Mouse (Mus musculus): ENCODE data around the gene Cdc42bpg.
"Not testable (repeated sequence)": the region's sequence is repeated elsewhere in the genome, so short reads cannot be mapped to it uniquely, and the experiment has no call there.

Cdc42bpg gene

DNA sequence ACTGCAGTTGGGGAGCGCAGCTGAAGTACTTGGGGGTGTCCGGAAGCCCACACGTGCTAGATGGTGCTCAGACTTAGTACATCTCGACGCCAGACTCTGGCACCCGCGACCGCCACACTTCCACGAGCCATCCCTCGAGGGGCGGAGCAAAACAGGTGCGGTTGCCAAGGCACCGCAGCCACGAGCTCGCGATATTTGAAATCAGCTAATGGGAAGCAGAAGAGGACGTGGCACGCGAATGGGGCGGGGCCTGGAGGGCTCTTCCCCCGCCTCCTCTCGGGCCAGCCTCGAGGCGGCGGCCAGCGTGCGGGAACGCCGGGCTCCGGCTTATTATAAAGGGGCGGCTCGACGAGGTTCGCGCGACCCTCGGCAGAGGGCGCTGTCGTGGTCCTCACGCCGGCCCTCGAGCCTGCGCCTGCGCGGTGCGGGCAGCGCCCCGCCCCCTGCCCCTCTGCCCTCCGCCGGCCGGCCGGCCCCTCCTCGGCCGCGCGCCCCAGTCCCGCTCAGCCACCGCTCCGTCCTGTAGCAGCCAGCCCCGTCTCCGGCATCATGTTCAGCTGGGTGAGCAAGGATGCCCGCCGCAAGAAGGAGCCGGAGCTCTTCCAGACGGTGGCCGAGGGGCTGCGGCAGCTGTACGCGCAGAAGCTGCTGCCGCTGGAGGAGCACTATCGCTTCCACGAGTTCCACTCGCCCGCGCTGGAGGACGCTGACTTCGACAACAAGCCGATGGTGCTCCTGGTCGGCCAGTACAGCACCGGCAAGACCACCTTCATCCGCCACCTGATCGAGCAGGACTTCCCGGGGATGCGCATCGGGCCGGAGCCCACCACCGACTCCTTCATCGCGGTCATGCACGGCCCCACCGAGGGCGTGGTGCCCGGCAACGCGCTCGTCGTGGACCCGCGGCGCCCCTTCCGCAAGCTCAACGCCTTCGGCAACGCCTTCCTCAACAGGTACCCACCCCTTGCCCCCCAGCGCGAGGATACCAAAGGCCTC, 29.5 kb upstream of the Cdc42bpg start, which contains the start of gene Ehd1:
Gene Ehd1, plus strand, starts transcription at position 300 of the 996 bp plus-strand sequence.
- DNase-seq (ENCODE audit: low read depth in 1 of 2, low spot score in 2 of 2) = peak; percentile 96 to 97

DNA sequence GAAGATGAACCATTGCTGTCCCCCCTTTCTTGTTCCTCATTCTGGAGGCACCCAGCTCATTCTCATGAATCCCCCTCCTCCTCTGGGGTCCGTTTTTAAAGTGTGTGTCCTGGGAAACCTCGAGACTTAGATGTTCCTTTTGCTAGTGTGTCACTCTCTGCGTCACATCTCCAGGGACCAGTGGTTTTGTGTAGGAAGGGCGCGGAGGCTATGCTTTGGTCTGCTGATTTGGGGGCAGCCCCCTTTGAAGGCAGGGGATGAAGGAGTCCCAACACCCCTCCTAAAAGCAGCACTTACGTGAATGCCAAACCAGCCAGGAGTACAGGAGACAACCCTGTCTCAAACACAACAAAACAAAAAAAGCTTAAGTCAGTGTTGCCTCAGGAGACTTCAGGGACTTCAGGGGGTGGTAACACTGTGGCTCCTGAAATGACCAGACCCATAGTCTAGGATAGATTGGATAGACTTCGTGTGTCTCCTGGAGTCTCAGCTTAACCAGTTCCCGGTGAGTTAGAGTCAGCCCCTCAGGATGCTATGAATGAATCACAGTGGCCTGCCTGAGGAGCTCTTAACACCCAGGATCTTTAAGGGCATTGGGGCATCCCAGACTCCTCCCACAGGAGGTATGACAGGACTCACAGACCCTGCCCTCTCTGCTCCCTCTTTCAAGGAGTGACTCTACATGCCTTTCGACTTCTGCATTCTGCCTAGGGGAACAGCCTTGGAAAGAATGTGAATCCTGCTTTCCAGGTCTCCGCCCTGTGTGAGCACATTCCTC, 28.4 kb upstream of the Cdc42bpg start:
- DNase-seq (ENCODE audit: low read depth in 1 of 2, low spot score in 2 of 2) = peak; percentile 64 to 75

DNA sequence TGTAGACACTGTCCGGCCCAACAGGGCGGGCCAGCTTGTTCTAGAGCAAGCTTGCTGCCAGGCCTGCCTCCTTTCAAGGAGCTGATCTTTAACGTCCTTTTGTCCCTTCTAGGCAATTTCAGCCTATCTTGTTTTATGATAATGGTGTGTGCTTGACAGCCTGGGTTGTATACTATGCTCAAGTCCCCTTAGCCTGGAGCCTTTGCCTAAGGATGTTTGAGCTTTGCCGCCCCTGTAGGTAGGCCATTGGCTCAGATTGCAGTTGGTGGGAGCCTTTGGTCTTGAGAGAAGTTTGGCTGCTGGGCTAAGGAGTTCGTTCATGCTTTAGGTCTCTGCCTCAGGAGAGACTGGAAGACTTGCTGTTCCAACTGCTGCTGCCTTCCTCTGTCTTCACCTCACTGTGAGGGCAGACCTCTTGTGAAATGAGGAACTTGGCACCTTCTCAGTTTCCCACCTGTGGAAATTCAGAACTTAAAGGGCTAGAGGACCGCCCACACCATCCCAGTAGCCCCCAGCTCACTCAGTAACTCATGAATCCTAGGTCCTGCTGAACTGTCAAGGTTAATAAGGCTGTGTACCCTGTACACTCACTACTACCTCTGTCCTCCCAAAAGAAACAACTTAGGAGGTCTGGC, 27.7 kb upstream of the Cdc42bpg start:
- no peak for DNase-seq (ENCODE audit: low read depth in 1 of 2, low spot score in 2 of 2)

DNA sequence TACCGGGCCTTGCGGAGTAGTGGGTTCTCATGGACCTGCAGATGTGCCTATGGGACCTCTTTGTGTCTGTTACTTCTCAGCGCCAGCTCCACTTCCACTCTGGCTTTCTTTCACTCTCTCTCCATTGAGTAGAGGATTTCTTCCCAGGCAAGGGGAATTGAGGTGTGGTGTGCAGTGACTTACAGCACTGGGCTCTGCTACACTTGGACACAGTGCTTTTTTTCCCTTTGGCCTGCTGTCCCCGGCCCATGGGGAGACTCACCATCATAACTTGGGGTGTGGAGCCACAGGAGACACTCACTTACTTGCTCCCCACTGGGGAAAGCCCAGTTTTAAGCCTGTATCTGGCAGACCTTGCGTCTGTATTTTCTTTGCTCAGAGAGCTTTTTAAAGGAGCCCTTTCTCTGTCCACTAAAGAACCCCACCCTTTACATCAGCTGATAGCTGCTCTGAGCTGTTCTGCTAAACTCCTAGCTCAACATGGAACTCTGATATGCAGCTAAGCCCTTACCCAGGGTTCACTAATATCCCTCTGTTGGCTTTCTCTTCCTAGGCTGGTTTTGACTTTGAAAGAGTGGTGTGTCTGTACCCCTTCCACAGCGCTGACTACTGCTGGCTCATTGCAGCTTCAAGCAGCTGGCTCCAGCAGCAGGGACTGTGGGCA, 26.6 kb upstream of the Cdc42bpg start:
- no peak for DNase-seq (ENCODE audit: low read depth in 1 of 2, low spot score in 2 of 2)

DNA sequence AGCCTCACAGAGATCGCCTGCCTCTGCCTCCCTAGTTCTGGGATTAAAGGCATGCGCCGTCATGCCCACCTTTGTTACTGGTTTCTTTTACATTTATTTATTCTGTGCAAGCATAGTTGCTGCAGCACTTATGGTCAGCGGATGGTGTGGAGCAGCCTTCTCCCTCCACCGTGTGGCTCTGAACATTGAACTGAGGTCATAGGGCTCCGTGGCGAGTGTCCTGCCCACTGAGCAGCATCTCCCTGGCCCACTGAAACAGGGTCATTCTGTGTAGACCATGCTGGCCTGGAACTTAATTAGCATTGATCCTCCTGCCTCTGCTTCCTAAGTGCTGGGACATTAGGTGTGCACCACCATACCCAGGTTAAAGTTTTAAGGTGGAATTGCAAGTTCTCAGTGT, 25.7 kb upstream of the Cdc42bpg start:
- no peak for DNase-seq (ENCODE audit: low read depth in 1 of 2, low spot score in 2 of 2)

DNA sequence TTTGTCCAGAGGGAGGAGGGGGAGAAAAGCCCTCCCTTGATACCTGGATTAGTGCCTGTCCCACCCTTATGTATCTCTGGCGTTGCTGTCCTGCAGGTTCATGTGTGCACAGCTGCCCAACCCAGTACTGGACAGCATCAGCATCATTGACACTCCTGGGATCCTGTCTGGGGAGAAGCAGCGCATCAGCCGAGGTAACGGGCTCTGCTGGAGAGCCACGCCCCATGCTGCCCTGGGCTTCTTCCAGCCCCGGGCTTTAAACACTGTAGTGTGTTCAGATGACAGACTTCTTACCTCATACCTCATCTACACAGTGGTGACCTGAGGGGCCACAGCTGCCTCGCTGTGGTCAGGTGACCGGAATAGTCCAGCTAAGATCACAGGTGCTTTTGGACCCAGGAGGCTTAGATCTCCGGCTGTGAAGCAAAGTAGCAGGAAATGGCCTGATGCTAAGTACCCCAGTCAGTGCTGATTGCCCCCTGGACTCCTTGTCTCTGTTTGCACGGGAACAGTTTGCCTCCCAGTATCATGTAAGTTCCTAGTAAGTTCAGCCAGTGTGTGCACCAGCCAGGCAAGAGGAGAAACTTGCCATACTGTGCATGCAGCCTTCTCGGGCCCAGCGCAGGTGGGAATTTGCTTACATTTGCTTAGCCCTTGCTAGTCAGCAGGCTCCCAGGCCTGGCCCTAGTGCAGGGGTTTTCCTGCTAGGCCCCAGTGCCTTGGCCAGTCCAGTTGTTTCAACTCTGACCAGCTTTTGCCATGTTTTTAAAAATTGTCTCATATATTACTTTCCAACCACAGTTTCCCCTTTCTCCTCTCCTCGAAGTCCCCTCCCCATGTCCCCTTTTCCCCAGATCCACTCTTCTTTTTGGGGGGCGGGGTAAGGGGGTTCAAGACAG, 24.9 kb upstream of the Cdc42bpg start:
- no peak for DNase-seq (ENCODE audit: low read depth in 1 of 2, low spot score in 2 of 2)

DNA sequence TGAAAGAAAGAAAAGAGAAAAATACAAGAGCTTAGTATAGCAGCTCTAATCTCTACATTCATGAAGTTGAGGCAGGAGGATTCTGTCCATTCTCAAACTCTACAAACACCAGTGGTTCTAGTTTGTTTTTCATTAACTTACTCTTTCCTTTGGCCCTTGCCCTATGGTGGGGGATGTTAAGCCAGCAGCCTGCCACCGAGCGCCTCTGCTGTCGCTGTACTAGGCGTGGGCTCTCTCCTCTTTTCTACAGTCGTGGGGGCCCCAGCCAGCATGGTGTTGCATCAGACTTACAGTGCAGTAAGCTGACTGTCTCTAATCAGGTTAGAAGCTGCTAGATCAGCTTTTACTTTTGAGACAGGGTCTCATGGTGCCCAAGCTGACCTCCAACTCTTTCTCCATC, 23.3 kb upstream of the Cdc42bpg start:
- DNase-seq (ENCODE audit: low read depth in 1 of 2, low spot score in 2 of 2) = no peak

DNA sequence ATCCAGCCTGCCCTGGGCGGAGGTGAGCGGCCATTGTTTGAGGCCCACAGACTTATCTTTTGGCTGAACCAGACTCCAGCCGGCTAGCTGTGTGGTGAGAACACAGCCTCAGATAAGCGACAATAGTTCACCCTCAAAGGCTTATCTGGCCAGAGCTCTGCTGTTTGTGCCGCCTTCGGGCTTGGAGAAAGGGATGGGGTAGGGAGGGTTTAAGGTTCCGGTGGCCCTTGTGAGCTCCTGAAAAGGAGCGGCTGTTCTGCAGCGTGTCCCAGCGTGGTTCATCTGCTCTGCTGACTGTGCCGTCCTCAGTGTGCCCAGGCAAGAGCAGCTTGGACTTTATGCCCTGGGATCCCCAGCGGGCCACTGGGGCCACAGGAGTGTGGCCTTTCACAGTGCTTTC, 21.8 kb upstream of the Cdc42bpg start:
- DNase-seq (ENCODE audit: low read depth in 1 of 2, low spot score in 2 of 2) = no peak

DNA sequence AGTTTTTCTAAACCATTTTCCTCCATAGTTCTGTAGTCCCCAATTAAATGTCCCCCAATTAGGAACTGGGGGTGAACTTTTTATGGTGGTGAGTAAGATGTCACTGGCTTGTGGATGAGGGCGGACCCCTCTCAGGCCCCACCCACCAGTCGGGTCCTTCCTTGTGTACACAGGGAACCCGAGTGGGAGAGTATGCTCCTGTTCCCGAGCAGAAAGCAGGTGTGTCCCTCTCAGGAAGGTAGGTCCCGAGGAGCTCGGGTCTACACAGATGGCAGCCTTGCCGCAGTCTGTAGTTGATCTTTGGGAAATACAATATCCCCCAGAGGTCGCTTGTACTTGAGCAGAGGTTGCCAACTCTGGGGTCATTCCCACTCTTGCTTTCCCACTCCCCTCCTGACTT, 21.0 kb upstream of the Cdc42bpg start:
- DNase-seq (ENCODE audit: low read depth in 1 of 2, low spot score in 2 of 2) = no peak

DNA sequence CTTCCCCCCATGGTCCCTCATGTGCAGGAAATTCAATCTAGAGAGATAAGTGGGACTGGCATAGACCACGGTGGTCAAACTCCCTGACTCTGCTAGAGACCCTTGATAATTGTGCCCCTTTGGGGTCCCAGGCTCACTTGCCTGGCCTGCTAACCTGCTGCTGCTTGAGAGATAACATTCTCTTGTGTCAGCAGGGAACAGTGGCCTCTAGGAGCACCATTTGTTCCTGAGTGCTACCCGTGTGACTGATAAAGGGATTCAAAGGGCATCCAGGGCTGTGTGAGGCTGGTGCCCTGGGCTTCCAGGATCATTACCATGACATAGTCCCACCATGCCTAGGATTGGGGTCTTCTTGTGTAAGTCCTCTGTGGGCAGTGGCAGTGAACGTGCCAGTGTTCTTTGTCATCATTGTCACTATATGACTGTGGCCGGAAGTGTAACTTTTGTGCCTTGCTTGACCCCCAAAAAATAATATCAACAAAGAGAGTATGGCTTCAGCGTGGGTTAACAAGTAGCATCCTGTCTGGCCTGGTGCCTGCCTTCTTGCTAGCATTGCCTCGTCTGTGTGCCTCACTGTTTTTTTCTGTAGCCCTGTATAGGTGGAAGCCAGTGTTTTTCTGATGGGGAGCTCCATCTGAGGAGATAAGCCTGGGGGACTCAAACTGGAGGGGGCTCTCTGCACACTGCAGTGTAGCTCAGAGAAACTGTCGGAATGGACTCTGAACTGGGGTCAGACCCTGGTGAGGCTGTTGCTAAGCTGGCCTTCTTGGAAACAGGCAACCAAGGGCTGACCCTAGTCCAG, 20.4 kb upstream of the Cdc42bpg start:
- no peak for DNase-seq (ENCODE audit: low read depth in 1 of 2, low spot score in 2 of 2)

DNA sequence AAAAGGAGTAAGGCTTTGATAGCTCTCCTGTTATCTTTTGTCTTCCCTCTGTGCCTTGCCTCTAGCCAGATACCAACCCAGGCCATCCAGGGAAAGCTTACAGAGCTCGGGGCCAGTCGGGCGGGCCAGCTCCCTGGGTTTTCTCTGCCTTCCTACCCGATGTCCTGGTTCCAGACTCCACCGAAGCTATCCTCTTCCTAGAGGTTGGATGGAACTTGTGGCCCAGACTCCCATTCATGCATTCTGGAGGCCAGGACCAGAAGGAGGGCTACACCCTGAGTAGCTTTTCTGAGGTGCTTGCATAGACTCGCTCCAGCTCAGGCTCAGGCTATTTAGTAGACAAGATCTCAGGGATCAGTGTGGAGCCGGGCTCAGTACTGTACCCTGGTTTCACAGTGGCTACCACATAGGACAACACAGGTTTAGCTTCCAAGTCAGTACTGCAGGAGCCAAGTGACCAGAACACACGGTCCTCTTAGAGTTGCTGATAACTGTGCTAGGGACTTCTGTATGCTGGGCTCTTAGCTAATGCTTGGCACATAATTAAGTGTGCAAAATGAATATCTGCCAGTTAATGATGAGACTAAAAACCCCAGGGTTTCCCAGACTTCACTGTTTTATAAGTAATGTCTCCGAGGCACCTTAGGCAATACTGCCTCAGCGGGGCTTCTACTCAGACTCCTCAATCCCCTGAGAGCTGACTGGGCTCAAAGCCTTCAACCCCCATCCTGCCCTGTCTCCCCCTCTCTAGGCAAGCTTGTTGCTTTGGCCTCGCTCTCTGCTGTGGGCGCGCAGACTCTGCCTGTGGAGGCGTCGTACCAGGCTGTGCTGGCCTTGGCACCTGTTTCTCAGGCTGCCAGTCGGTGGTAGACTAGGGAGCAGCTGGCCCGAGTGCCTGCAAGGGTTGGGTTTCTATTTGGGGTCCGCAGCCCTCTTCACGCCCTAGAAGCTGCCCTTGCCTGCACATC, 19.5 kb upstream of the Cdc42bpg start:
- no peak for DNase-seq (ENCODE audit: low read depth in 1 of 2, low spot score in 2 of 2)

DNA sequence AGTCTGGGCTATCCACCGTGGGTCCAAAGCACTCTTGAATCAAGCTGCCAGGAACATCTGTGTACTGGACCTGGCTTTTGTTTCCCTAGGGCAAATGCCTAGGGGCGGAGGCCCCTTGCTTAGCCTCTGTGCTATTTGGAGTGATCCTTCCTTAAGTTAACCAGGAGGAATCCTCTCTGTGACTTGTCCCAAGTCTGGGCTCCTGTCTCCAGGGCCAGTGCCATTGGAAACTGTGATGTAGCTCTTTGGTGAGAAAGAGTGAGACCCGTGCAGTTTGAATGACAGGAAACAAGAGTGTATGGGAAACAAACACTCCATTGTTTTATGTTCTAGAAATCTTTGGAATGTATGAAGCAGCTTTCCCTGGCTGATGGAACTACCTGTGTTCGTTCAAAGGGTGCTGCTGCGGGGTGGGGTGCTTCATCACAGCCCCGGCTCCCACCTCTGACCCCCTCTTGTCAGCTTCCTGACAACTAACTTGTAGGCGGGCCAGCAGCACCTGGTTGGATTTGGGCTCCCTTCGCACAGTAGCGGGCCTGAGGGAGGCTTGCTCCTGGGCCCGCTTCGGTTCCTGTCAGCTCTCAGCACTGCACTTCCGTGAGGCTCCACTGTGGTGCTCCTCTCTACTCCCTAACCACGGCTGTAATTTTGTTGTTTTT, 17.9 kb upstream of the Cdc42bpg start:
- DNase-seq (ENCODE audit: low read depth in 1 of 2, low spot score in 2 of 2) = no peak

DNA sequence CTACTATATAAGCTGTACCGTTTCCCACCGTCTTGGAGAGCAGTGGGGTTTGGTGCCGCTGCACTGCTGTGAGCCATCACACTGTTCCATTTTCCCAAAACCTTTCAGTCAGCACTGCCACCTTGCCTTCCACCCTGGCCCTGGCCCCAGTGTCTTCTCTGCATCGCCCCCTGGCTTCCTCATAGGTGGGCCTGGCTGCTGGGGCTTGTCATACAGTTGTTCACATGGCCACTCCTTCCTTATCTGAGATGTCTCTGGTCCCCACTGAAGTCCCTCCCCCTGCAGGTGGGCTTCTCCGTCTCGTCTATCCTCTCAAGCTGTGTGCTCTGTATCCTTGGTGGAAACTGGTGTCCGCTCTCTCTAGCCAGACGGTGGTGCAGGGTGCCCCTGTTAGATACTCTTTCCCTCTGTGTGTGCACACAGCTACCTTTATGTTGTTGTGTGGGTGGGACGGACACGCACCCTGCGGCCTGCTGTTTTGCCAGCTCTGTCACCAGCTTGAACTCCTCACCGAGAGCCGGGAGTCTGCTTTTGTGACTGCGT, 16.5 kb upstream of the Cdc42bpg start:
- no peak for DNase-seq (ENCODE audit: low read depth in 1 of 2, low spot score in 2 of 2)

DNA sequence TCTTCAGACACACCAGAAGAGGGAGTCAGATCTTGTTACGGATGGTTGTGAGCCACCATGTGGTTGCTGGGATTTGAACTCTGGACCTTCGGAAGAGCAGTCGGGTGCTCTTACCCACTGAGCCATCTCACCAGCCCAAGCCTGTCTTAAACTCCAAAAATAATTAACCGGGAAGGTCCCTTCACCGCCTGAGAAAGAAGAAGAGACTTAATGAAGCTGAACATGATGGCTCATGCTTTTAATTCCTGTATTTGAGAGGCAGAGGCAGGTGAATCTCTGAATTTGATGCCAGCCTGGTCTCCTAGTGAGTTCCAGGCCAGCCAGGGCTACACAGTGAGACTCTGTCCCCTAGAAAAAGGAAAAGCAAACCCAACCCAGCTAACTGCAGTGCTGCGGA, 15.5 kb upstream of the Cdc42bpg start:
- not testable (repeated sequence) for DNase-seq (ENCODE audit: low read depth in 1 of 2, low spot score in 2 of 2)

DNA sequence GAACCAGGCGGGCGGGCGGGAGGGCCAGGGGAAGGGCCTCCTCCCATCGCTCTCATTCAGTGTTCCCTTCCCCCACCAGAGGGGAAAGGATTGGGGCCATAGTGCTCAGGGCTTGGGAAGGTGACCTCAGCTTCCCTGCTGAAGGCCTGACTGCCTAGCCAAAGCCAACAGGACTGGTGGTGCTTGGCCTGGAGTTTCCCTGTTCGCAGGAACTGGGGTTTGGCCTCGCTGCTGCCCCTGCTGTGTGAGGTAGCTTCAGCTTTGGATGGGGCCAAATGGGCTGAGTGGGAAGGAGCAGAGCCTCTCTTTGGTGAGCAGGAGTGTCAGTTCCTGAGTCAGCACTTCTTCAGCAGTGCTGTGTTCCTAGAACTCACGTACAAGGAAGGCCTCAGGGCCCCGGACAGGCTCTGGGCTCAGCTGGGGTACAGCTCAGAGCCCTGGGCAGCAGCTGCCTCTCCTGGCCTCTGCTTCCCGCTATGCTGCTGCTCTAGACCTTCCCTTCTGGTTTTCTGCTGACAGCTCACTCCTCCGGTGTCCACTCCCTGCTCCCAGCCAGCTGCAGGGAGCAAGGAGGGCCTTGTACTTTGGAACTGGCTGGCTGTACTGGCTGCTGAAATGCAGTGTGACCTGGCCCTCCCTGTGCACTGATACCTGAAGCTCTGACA, 15.0 kb upstream of the Cdc42bpg start:
- DNase-seq (ENCODE audit: low read depth in 1 of 2, low spot score in 2 of 2) = no peak

DNA sequence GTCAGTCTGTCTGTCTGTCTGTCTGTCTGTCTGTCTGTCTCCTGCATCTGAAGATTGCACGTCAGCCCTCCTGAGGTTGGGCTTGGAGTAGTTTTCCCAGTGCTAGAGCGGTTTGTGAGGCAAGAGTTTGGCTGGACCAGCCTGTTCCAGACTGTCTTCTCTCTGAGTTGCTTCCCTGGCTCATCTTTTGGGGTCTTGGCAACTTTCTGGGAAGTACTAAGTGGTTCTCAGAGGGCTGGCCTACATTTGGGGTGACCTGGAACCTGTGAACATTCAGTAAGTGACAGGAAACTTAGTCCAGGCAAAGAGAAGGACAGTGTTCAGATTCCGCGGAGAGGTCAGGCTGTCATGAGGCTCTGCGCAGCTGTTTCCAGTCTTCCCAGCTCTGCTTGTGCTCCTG, 14.0 kb upstream of the Cdc42bpg start:
- DNase-seq (ENCODE audit: low read depth in 1 of 2, low spot score in 2 of 2) = no peak

DNA sequence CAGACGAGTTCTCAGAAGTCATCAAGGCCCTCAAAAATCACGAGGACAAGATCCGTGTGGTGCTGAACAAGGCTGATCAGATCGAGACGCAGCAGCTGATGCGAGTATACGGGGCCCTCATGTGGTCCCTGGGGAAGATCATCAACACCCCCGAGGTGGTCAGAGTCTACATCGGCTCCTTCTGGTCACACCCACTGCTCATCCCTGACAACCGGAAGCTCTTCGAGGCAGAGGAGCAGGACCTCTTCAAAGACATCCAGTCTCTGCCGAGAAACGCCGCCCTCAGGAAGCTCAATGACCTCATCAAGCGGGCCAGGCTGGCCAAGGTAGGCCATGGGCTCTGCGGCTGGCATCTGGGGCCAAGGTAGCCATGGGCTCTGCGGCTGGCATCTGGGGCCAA, 12.0 kb upstream of the Cdc42bpg start:
- no peak for DNase-seq (ENCODE audit: low read depth in 1 of 2, low spot score in 2 of 2)

Data from monocyte, adult 2 months (primary cell).